Mouse (Mus musculus) lung, postnatal 25 days (tissue): ENCODE measurements at regions not wholly inside any gene's neighbourhood (a gene's known extent, or its start where the extent isn't known, plus 50 kb on each side); places are given as distances from the start of the nearest gene placed in this dataset.

Experiments
- DNase-seq: peaks from one replicate; pipeline ENCODE4 v3.0.0; 2022; ENCODE audit warnings: low spot score

DNA sequence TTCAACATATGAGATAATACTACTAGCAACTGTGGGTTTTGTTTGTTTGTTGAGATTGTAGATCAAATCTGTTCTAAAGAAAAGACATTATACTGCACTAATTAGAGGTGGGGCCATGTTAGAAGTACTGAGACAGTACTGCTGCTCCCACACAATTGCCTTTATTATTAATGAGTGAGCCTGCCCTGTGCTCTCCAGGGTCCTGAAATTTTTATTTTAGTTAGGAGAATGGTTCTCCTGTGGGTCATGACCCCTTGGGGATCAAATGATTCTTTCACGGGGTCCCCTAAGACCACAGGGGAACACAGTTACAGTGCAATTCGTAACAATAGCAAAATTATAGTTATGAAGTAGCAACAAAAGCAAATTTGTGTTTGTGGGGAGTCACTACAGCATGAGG lies 268.8 kb downstream of the Gm9195 start:
- no peak for DNase-seq

DNA sequence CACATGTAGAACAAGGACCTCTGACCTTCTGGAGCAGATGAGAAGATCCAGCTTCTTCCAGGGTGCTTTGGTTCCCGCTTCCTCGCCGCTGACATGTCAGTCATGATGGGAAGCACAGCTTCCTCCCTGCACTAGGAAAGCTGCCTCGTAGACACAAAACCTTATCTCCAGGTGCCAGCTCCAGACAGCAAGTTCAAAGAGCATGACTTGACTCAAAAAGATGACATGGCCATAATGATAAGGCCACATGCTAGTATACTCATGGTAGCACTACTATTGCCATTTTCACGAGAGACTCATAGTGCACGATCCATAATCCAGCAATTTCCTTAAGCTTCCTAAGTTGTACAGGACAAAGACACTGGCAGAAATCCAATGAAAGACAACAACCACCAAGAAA lies 272.1 kb downstream of the Gm9195 start:
- no peak for DNase-seq

DNA sequence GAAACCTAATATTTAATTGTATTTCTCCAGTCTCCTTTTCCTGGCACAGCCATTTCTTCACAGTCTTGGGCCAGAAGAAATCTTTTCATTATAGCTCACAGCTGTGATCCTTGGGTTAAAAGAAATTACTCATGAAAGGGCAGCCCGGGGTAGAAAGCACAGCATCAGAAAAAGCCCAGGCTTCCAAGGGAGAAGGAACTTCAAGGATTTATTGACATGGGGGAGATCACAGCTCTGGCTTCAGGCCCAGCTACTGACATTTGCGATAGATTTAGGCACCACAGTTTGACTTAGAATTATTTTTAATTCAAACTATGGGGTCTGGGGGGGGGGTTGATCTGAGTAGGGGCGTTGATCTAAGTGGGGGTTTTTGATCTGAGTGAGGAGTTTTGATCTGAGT lies 291.3 kb downstream of the Gm9195 start:
- DNase-seq, result no peak

DNA sequence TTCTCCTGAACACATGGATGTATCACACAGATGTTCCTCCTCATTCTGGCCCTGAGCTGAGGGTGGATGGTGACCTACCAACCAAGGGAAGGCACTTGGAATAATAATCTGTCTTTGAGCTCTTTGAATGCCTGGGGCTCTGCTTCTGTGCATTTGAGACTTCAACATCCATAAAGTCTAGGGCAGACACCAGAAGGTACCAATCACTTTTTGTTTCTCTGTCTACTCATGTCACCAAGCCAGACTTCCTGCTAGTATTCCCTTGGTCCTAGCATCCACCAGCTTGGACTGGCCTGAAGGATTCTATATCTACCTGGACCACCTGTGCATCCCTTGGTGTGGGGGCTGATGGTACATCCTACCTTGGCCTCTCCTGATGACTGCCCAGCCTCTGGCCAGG lies 291.7 kb downstream of the Gm9195 start:
- DNase-seq, result no peak

DNA sequence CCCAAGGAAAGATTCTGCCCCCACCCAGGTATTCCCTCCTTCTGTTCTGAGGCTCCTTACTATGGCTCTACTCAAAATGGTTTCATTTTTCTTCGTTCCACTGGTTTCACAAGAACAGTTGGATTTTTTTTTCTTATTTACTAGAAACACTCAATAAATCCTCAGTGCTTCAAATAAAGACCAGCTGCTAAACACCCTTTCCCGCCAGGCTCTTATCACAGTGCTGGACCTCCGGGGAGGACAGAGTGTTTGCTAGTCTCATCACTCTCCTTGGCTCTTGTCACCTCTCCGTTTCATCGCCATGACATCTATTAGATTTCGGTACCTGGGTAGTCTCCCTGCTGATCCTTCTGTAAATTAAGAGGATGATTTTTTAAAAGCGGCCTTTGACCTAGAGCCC lies 293.7 kb downstream of the Gm9195 start:
- DNase-seq, result no peak

DNA sequence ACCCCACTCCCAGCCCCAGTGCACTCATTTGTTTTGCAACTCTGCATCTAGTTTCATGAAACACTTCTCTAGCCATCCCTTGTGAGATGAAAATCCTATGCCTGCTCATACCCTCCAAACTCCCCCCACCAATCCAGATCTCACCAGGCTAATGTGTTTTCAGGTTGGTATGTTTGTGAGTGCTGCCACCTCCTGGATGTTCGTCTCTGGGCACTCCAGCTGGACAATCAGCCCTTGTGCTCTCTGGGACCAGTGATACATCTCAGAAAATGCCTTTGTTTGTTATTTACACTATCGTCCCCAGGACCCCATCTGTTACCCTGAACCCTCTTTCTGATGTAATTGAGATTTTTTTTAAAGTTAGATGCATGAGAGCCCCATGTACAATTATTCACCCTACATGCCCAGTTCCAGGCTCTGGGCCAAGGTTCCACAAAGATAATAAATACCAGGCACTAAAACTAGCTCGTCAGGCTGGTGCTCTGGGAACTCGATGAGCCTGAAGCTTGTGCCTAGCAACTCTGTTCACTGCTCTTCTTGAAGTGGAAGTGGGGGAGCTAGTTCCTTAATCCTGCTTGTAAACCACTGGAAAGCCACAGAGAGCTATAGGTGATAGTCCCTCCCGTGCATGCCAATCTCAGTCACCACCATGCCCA lies 304.2 kb downstream of the Gm9195 start:
- DNase-seq, result no peak

DNA sequence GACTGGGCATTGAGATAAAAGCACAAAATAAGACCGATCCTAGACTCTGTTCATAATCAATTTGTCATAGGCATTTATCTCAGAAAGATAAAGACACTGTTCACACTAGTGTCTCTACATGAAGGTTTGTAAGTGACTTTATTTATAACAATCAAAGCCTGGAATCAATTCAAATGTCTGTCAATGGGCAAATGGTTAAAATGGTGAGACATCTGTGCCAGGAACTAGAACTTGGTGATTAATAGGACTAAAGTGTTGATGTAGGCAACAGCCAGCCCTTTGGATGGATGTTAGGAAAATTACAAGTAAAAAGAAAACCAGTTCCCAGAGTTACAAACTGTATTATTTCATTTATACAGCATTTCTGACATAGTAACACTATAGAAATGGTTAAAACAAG lies 315.9 kb downstream of the Gm9195 start:
- DNase-seq, result no peak

DNA sequence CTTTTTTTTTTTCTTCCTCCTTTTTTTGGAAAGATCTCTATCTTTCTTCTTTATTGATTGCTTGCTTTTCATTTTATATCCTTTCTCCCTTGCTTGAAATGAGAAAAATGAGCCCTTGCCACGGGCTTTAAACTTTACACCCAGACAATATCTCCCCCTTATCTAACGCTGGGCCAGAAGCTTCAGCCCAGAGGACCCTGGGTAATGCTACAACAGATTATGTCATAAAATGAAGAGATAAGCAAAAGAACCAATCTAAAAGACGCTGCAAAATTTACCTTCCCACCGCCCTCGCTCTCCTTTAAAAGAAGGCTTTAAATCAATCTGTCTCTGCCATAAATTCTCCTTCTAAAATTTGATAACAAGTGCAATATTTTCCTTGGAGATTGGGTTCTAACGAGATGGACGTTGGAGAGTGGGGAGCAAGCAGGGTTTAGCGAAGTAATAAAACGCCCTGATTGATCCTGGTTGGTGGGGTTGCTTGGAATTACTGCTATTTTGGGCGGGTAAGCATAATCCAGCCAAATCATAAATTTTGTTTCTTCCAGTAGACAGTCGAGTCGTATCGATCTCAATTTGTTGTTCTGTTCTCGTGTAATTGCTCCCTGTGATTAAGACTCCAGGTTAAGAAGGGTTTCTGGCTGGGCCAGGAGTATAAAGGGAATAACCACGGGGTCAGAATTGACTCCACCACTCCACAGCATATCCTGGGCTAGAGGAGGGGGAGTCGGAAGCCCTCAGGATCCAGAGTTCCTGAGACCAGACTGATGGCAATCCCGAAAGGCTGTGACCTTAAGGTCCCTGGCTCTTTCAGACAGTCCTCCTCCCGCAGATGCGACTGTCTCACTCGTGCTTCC lies 318.9 kb downstream of the Gm9195 start:
- DNase-seq, result no peak

DNA sequence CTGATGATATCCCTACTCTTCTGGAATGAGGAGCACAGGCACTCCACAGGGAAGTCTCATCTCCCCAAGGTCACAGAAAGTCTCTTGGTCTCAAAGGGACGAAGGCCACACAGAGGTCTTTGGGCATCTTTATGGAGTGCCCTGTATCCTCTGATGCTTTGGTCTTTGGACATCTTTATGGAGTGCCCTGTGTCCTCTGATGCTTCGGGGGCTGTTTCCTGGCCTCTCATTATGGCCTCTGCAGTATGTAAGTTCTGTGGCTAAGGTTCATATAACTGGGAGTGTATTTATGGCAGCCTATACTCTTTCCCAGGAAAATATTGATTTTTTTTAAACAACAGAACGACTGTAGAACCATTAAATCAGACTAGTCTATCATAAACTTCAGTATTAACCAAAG lies 319.9 kb downstream of the Gm9195 start:
- DNase-seq, result no peak

DNA sequence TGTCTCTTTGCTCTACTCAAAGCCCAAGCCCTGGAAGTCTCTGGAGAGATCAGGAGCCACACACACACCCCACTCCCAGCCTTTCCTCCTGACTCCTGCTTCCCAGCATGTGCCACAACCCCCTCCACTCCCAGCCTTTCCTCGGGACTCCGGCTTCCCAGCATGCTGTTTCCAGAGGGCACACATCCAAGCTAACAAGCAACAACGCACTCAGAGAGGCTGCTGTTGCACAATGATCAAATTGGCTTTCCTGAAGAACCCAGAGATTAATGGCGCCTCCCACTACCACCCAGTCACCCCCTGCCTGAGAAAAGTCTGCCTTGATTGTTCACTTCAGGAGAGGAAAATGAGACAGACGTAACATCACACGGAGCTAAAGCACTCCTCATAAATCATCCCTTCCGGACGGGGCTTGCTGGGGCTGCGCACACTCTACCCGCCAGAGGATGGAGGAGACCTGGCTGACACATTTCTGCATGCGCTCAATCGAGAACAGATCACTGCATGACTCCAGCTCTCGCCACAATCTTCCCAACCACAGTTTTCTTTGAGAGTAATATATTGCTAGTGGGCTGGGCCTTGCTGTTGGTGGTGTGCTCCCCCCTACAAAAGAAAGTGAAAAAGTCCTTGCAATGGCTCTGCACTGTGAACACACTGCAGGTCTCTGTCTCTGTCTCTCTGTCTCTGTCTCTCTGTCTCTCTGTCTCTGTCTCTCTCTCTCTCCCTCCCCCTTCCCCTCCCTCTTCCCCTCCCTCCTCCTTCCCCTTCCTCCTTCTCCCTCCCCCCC lies 332.9 kb downstream of the Gm9195 start:
- DNase-seq, result peak; percentile 7

DNA sequence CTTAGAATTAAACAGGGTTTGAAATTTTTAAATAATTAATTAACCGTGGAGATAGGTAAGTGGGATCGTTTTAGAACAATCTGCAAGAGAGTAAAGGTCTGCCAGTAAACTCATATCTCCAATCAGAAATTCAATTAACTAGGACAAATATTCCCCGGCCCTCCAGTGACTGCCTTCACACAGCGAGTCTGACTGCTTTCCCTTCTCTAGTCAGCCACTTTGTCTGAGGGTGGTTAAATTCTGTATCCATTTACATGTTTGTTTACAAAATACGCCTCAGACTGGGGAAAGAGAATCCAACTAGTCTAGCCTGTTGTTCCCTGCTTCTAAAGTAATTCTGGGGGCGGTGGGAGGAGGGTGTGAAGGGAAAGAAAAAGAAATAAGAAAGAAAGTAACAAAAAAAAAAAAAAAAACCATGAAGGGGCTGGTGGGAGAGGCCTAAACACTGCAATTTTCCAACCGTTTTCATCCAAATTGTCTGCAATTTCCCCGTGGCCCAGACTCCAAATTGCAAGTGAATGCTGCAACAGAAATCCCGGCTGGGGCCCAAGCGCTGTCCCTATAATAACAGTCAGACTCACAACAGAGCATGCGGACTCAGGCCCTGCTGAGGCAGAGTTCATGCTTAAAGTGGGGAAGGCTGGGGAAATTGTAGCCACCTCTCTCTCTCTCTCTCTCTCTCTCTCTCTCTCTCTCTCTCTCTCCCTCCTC lies 336.3 kb downstream of the Gm9195 start:
- DNase-seq, result no peak

DNA sequence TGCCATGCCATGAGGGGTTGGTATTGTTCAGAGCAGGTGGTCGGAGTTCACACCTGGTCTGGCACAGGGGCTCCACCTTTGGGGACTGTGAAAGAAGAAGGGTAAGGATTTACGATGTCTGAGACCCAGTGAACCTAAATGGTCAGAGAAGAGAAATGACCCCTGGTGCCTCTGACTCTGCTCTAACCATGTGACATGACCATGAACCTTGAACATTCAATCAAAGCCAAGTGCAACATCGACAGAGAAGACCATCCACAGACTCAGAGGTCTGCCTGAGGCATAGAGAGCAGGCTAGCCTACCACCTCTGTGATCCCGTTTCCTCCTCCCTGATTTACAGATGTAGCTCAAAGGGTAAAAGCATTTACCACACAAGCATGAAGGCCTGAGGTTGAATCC lies 340.0 kb downstream of the Gm9195 start:
- no peak for DNase-seq

DNA sequence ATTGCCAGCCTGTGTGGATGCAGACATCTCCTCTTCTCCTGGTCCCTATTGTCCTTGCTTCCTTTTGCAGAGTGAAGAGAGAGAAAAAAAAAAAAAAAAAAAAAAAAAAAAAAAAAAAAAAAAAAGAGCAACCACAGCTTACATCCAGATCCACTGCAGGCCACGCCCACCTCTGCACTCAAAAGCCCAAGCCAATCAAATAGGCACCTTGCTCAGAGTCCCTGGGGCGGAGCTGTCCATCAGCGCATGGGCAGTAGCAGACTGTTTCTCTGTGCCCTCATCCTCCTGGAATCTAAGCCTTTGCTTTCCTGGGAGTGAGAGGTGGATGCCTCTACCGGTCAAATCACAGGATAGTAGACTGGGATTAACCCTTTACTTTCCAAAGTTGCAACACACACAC lies 342.2 kb downstream of the Gm9195 start:
- no peak for DNase-seq

DNA sequence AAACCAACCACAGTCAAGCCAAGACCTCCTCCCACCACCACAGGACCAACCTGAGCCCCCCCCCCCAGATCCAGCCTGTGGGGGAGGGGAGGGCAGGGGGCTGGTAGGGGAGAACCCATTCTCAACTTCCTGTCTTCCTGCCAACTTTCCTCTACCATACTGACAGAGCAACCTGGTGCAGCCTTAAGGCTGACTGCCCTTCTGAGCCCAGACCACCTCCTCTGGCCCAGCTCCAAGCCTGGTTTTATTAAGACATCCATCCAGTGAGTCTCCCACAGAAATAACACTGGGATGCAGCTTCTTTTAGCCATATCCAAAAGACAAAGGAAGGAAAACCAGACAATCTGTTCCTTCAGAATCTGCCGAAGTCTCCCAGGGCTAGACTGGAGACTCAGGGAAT lies 342.8 kb downstream of the Gm9195 start:
- DNase-seq, result no peak

DNA sequence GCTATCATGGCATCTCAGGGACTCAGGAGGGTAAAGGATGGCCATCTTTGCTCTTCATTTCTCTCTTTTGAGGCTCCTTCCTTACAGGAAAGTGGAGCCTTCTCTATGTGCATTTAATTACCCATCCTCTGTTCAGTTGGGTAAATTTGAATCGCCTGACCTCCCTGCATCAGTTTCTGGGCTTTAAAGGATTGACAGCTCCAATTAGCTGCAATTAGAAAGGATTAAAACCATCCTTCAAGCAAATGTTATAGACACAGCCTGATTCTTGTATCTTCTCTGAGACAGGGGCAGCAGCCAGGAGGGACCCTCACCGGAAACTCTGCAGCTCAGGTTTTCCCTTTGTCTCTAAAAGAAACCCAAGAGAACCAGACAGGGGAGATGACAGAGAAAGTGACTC lies 345.3 kb downstream of the Gm9195 start:
- no peak for DNase-seq

DNA sequence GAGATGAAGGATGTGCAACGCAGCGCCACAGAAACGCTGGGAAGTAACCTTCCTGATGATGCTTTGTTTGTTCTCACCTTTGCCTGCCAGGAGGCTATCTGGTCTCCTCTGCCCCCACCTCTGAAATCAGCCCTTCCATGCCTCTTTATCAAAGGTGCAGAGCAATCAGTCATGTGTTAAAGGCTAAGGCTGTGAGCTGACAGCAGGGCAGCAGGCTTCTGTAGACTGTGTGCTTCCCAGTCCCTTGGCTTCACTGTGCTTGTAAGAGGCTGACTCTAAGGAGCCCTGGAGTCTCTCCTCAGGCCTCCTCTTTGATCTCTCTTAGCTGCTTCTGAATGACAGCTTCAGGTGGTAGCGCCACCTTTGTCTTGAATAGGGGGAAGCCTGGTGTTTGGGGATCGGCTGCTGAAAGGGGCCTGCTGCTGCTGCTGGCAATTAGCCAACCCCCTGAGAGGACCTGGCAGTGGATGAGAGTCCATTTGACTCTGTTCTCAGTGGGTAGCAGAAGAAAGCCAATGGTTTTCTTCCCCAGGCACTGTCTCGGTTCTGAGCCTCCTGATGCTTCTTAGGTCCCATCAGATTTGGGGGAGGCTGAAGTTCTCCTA lies 348.7 kb downstream of the Gm9195 start:
- DNase-seq, result no peak

DNA sequence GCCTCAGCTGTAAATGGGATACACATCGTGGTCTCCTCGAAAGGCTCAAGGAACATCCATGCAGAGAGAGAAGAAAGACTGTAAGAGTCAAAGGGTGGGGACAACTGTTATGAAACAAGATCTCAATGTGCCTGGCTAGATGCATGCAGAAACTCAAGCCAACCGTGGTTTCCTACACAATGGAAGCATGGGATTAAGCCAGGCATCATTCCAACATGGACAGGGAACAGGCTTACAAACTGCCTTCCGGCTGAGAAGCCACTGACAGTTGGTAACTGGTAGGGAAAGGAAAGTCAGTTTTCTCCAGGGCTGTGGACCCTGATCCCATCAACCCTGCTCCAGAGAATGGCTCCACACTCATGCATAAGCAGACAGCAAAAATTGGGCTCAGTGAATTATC lies 350.5 kb downstream of the Gm9195 start:
- DNase-seq, result no peak

DNA sequence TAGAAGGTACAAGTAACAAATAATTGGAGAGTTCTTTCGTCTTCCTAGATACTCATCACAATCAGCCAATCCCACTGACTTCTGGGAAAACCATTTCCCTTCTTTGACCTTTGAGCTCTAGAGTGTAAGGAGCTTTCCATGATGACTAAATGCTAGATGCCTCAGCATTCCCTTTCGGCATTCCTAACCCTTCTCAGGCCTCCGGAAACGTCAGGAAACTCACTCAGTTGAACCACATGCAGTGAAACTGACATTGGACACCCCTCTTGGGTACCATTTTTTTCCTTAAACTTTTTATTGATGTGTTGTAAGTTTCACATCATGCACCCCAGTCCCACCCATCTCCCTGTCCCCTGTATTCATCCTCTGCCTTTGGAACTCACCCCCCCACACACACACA lies 361.5 kb downstream of the Gm9195 start:
- no peak for DNase-seq

DNA sequence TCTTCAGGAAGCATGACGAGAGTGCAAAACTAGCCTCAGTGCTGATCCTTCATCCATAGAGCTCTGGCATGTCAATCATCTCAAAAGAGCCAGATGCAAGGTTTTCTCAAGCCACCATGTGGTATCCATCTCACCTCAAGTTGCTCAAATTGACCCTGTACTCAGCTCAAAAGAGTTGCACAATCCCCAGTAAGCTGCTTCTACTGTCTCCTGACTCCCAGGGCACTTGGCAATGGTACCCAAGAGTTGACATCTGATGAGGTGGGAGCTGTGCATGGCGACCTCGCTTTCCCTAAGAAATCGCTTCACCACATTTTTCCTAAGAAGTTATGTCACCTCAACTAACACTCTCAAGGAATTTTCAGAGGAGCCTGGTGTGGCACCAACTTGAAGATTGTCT lies 369.9 kb downstream of the Gm9195 start:
- DNase-seq, result peak; percentile 30

DNA sequence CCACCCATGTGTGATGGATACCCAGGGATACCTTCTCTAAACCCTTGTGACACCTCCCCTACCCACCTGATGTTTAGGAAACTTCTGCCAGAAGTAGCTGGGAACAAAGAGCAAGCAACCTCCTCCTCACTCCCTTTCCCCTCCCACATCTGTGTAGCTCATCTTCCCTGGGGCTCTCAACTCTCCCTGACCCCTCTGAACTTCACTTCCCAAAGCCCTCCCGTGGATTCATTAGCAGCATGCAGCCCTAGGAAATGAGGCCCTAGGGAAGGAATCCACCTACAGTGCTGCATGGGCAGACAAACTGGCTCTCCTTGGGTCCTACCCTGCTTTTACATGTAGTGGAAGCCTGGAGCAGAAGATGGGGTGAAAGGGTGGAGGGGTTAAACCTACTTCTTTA lies 370.6 kb downstream of the Gm9195 start:
- no peak for DNase-seq

DNA sequence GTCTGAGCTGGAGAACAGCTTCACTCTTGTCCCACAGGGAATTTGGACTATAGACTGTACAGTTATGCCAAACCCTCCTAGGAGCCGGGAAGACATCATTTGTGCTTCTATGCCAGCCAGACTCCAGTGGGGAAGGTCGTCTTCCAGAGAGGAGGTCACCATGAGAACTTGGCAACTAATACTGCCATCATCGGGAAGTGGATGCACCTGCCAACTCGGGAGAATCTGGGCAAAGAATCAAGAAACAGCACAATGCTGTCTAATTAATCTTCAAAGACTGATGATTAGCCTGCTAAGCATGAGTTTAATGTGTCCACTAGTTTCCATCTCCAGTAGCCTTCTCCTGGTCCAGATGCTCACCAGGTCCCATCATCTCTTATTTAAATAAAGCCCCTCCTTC lies 374.8 kb downstream of the Gm9195 start:
- no peak for DNase-seq

DNA sequence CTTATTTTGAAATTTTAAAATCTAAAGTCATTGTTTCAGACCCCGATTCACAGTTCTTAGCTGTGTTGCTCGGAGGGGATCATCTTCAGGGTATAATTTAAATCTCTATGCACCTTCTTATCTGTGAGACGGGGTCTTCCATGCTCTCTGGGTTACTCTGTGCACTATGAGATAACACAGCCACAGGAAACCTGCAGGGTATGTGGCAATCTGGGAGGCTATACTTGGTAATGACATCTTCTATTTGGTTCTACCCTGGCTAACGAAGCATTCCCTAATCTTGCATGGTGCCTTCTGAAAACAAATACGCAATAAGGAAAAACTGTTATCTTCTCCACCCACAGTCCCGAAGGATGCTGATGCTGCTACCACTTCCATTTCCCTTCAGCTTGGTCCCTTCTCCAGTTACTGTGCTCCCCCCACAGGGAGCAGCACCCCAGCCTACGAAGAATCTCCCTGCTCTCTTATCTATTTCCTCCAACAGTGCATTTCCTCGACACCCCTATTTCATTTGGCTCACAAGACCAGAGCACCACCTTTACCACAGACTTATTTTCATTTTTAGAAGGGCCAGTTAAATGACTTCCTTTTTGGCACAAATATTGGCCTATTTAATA lies 378.2 kb downstream of the Gm9195 start:
- DNase-seq, result no peak
